Mouse (Mus musculus): ENCODE measurements around the gene Man2b1. TPM values are rescaled to one million over a fixed set of nuclear protein-coding genes. Genes with fewer than 3 reads are reported as not detected.

Gene Man2b1
- polyA plus RNA-seq, 1 experiment from 2014 or later: 32.7 TPM

DNA sequence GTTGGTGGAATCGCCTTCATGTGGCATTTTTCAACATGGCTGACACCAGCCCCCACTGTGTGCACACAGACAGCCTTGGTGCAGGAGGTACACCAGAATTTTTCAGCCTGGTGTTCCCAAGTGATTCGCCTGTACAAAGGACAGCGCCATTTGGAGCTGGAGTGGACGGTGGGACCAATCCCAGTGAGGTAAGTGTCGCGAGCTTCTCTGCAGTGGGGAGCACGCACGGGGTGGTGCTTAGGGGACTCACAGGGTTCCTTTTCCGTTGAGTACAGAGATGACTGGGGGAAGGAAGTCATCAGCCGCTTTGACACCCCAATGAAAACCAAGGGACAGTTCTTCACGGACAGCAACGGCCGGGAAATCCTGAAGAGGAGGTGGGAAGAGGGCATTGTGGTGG is 12.0 kb downstream of the Man2b1 start:
- H3K4me2 ChIP-seq: no peak overlapping the region
- H3K27ac ChIP-seq (ENCODE audit: low read depth): no peak overlapping the region
- WGBS: 90% methylated on average over 13 of the region's 13 CpGs
- no peaks in the 10 kb centered on the region for H3K4me1 ChIP-seq (ENCODE audit: insufficient read depth)
- no peaks in the 10 kb centered on the region for H3K27me3 ChIP-seq (ENCODE audit: insufficient read depth, low read length)
- H3K4me3 ChIP-seq (ENCODE audit: low read depth, low read length): no peak overlapping the region
- H3K36me3 ChIP-seq (ENCODE audit: insufficient read depth): peaks cover 42% of the 10 kb centered on the region
- DNase-seq: no peak
- no peak overlapping the region for H3K9ac ChIP-seq
- no peak for ATAC-seq (ENCODE audit: insufficient read depth)
- no peaks in the 10 kb centered on the region for H3K9me3 ChIP-seq (ENCODE audit: low read depth, low read length)
- no peak for TF ChIP-seq CTCF (IDR thresholded peaks at IDR 0.05; ENCODE audit: low read depth)

DNA sequence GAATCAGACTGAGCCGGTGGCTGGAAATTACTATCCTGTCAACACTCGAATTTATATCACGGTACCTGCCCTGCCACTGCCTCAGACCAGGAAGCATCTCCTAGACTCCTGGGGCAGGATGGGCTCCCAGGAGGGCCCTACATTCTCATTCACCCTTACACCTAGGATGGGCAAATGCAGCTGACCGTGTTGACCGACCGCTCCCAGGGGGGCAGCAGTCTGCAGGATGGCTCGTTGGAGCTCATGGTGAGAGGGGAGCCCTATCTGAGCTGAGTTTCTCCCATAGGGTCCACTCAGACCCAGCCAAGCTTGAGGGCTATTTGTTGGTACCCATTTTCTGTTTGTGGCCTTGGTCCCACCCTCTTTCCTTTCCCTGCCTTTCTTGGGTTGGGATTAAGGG is 12.5 kb downstream of the Man2b1 start:
- TF ChIP-seq CTCF (IDR thresholded peaks at IDR 0.05; ENCODE audit: low read depth): no peak
- Histone ChIP-seq H3K36me3 (ENCODE audit: insufficient read depth) (peaks cover 42% of the 10 kb centered on the region), H3K4me3 (ENCODE audit: low read depth, low read length) (no peak overlapping the region), H3K9ac (no peak overlapping the region), H3K4me2 (no peak overlapping the region), H3K27ac (ENCODE audit: low read depth) (no peak overlapping the region), H3K27me3 (ENCODE audit: insufficient read depth, low read length) (no peaks in the 10 kb centered on the region), H3K4me1 (ENCODE audit: insufficient read depth) (no peaks in the 10 kb centered on the region), H3K9me3 (ENCODE audit: low read depth, low read length) (no peaks in the 10 kb centered on the region)
- no peak for ATAC-seq (ENCODE audit: insufficient read depth)
- no peak for DNase-seq
- WGBS: 88% methylated on average over 7 of the region's 7 CpGs

DNA sequence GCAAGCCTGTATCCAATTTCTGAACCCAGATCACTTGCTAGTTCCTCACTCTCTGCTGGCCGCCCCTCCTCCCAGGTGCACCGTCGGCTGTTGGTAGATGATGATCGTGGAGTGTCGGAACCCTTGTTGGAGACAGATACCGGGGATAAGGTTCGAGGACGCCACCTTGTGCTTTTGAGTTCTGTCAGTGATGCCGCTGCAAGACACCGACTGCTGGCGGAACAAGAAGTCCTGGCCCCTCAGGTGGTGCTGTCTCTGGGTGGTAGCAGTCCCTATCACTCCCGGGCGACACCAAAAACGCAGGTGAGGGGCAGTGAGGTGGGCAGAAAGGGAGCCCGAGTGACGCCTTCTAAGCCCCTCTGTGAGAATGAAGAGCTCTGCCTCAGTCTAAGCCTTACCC is 13.1 kb downstream of the Man2b1 start:
- H3K36me3 ChIP-seq (ENCODE audit: insufficient read depth): peaks cover 36% of the 10 kb centered on the region

DNA sequence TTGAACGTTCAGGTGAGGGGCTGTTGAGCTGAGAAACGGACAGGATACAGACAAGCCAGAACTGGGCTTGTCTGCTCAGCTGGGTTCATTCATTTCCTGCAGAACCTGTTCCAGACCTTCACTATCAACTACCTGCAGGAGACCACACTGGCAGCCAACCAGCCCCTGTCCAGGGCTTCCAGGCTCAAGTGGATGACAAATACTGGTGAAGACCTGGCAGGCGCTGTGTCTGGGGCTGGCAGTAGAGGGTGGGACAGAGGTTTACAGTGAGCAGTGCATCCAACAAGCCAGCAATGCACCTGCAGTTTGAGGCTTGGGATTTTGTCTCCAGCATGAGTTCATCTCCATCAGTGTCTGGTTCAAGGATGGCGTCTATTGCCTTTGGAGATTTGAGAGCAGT is 13.8 kb downstream of the Man2b1 start:
- 68% methylated on average over 4 of the region's 4 CpGs for WGBS
- no peak overlapping the region for H3K9ac ChIP-seq
- ATAC-seq (ENCODE audit: insufficient read depth) (no peak), DNase-seq (peak; percentile 15)
- no peaks in the 10 kb centered on the region for H3K9me3 ChIP-seq (ENCODE audit: low read depth, low read length)
- no peaks in the 10 kb centered on the region for H3K4me1 ChIP-seq (ENCODE audit: insufficient read depth)
- H3K4me2 ChIP-seq: no peak overlapping the region
- no peak overlapping the region for H3K4me3 ChIP-seq (ENCODE audit: low read depth, low read length)
- no peak overlapping the region for H3K27ac ChIP-seq (ENCODE audit: low read depth)
- H3K36me3 ChIP-seq (ENCODE audit: insufficient read depth): peaks cover 35% of the 10 kb centered on the region
- H3K27me3 ChIP-seq (ENCODE audit: insufficient read depth, low read length): no peaks in the 10 kb centered on the region
- no peak for TF ChIP-seq CTCF (IDR thresholded peaks at IDR 0.05; ENCODE audit: low read depth)

More for the DNA sequence above, 13.1 kb downstream of the Man2b1 start:
- no peak for ATAC-seq (ENCODE audit: insufficient read depth)
- no peak for TF ChIP-seq CTCF (IDR thresholded peaks at IDR 0.05; ENCODE audit: low read depth)
- Histone ChIP-seq H3K4me3 (ENCODE audit: low read depth, low read length) (no peak overlapping the region), H3K4me1 (ENCODE audit: insufficient read depth) (no peaks in the 10 kb centered on the region), H3K9ac (no peak overlapping the region), H3K9me3 (ENCODE audit: low read depth, low read length) (no peaks in the 10 kb centered on the region), H3K27me3 (ENCODE audit: insufficient read depth, low read length) (no peaks in the 10 kb centered on the region), H3K27ac (ENCODE audit: low read depth) (no peak overlapping the region), H3K4me2 (no peak overlapping the region)
- WGBS: 87% methylated on average over 16 of the region's 16 CpGs
- no peak for DNase-seq

DNA sequence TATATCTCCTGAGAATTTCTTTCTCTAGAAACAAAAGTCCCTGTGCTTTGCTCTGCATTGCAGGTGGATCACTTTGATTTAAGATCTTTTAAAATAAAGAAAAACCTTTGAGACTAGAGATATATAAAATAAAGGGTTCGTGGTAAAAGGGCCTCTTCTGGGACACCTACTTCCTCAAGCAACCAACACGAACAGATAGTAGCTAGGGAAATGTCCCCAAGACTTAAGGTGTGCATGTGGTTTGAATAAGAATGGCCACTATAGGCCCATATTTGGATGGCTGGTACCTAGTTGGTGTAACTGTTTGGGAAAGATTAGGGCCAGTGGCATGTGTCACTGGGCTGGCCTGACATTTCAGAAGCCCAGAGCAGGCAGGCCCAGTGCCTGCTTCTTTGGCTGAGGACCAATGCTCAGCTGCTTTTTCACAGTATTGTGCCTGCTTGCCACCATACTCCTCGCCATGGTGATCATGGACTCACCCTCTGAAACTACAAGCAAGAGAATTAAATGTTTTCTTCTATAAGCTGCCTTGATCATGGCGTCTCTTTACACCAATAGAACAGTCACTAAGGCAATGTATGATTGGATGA is 17.1 kb downstream of the Man2b1 start:
- WGBS: 80% methylated on average over 4 of the region's 4 CpGs
- no peak for ATAC-seq (ENCODE audit: insufficient read depth)
- no peak overlapping the region for H3K9ac ChIP-seq

DNA sequence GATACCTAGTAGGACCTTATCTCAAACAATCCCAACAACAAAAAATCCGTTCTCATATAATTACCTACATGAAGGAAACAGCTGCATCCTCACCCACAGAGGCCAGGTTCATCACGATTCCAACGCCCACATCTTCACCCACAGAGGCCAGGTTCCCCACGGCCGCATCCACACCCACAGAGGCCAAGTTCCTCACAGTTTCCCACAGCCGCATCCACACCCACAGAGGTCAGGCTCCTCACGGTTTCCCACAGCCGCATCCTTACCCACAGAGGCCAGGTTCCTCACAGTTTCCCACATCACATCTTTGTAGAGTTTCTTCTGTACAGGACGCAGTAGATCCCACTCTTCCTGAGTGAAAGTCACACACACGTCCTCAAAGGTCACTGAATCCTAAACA is 30.2 kb downstream of the Man2b1 start:
- ATAC-seq (ENCODE audit: insufficient read depth) (no peak), DNase-seq (no peak)
- Histone ChIP-seq H3K9ac (no peak overlapping the region), H3K27me3 (ENCODE audit: insufficient read depth, low read length) (no peaks in the 10 kb centered on the region), H3K9me3 (ENCODE audit: low read depth, low read length) (no peaks in the 10 kb centered on the region), H3K4me1 (ENCODE audit: insufficient read depth) (no peaks in the 10 kb centered on the region), H3K36me3 (ENCODE audit: insufficient read depth) (peaks cover 25% of the 10 kb centered on the region), H3K4me3 (ENCODE audit: low read depth, low read length) (no peak overlapping the region), H3K4me2 (no peak overlapping the region), H3K27ac (ENCODE audit: low read depth) (no peak overlapping the region)
- 95% methylated on average over 10 of the region's 10 CpGs for WGBS
- no peak for TF ChIP-seq CTCF (IDR thresholded peaks at IDR 0.05; ENCODE audit: low read depth)

More for the DNA sequence above, 17.1 kb downstream of the Man2b1 start:
- Histone ChIP-seq H3K4me3 (ENCODE audit: low read depth, low read length) (no peak overlapping the region), H3K27me3 (ENCODE audit: insufficient read depth, low read length) (no peaks in the 10 kb centered on the region), H3K4me2 (no peak overlapping the region), H3K4me1 (ENCODE audit: insufficient read depth) (no peaks in the 10 kb centered on the region), H3K27ac (ENCODE audit: low read depth) (no peak overlapping the region), H3K9me3 (ENCODE audit: low read depth, low read length) (no peaks in the 10 kb centered on the region), H3K36me3 (ENCODE audit: insufficient read depth) (peaks cover 23% of the 10 kb centered on the region)
- no peak for DNase-seq
- no peak for TF ChIP-seq CTCF (IDR thresholded peaks at IDR 0.05; ENCODE audit: low read depth)

DNA sequence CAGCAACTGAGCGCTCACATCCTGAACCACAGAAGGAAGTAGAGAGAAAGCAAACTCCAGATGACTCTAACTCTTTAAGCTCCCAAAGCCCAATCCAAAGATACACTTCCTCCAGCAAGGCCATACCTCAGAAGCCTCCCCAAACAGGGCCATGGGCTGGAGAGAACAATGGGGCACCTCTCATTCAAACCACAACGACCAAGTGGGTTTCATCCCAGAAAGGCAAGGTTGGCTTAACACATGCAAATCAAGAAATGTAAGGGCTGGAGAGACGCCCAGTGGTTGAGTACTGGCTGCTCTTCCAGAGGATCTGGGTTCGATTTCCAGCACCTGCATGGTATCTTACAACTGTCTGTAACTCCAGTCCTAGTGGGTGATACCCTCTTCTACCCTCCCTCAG is 32.4 kb downstream of the Man2b1 start:
- Histone ChIP-seq H3K27ac (ENCODE audit: low read depth) (no peak overlapping the region), H3K9ac (no peak overlapping the region), H3K4me3 (ENCODE audit: low read depth, low read length) (no peak overlapping the region), H3K4me2 (no peak overlapping the region), H3K9me3 (ENCODE audit: low read depth, low read length) (no peaks in the 10 kb centered on the region), H3K27me3 (ENCODE audit: insufficient read depth, low read length) (no peaks in the 10 kb centered on the region), H3K4me1 (ENCODE audit: insufficient read depth) (no peaks in the 10 kb centered on the region), H3K36me3 (ENCODE audit: insufficient read depth) (peaks cover 14% of the 10 kb centered on the region)
- DNase-seq (no peak), ATAC-seq (ENCODE audit: insufficient read depth) (no peak)
- TF ChIP-seq CTCF (IDR thresholded peaks at IDR 0.05; ENCODE audit: low read depth): no peak
- WGBS: 74% methylated on average over 4 of the region's 4 CpGs

DNA sequence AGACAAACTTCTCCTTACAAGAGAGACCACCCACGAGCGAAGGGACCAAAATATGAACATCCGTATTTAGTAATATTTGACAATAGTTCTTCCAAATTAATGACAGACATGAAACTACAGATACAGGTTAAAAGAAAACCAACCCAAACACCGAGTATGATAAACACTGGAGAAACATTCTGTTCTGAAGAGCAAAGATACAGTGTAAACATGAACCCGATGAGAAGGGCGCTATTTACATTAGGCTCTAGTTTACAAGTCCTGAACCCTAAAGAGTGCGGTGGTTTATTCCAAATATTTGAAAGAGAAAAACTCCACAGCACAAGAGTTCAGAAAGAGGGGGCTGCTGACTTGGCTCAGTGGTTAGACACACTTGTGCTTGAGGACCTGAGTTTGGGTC is 33.9 kb downstream of the Man2b1 start:
- WGBS: 59% methylated on average over 7 of the region's 7 CpGs
- no peaks in the 10 kb centered on the region for H3K4me1 ChIP-seq (ENCODE audit: insufficient read depth)
- DNase-seq (peak; percentile 7), ATAC-seq (ENCODE audit: insufficient read depth) (no peak)
- TF ChIP-seq CTCF (IDR thresholded peaks at IDR 0.05; ENCODE audit: low read depth): no peak
- no peak overlapping the region for H3K4me3 ChIP-seq (ENCODE audit: low read depth, low read length)
- H3K9ac ChIP-seq: no peak overlapping the region
- H3K27me3 ChIP-seq (ENCODE audit: insufficient read depth, low read length): no peaks in the 10 kb centered on the region
- H3K4me2 ChIP-seq: no peak overlapping the region
- H3K36me3 ChIP-seq (ENCODE audit: insufficient read depth): no peaks in the 10 kb centered on the region
- no peak overlapping the region for H3K27ac ChIP-seq (ENCODE audit: low read depth)
- no peaks in the 10 kb centered on the region for H3K9me3 ChIP-seq (ENCODE audit: low read depth, low read length)
